Mouse (Mus musculus): ENCODE measurements around the gene Gm43517.

Gm43517 gene

DNA sequence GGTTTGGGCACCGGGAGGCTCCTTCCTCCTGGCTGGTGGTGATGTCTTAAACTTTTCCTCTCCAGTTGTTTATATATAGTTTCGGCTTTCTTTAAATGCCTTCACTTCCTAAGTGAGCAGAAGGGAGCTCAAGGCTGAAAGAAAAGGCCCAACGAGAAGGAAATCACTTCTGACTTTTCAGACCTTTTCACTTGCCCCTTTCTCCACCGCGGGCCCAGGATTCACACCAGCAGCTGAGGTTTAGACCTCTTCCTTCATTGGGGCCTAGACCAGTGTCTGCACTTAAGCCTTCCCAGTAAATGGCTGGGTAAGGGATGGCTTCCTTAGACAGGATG is 16.8 kb downstream of the Gm43517 start:
- DNase-seq (ENCODE audit: extremely low spot score, low spot score): no peak

GRCm38 (mm10) chr12:49409833-49410232 is 24.9 kb downstream of the Gm43517 start:
- DNase-seq (ENCODE audit: extremely low spot score, low spot score): no peak

DNA sequence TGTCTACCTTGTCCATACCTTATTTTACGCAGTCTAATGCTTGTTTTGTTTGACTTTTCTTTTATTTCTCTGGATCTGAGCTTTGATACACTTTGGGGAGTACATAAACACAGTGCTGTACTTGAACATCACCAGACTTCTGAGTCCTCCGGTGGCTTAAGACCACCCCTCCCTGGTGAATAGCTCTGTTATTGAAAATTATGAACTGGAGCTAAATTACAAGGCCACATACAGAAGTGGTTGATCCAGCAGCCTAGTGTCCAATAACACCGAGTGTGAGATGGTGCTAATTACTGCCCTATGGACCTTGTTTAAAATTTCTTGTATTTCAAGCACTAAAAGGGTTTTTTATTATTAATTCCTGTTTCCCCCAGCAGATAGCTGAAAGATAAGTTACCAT is 33.0 kb downstream of the Gm43517 start:
- no peak for DNase-seq (ENCODE audit: extremely low spot score, low spot score)
